7 mouse cellular contexts compared by ENCODE assay signal in genomic region chr16:28752638-28753118, GRCm38 (mm10). TPM values are rescaled to one million over a fixed set of nuclear protein-coding genes. Genes with fewer than 3 reads are reported as not detected.
DNase-seq lines count a peak whose midpoint lies in the region; ATAC-seq and TF ChIP-seq lines count a peak whose summit lies in the region.

Gene Fgf12 (minus strand): TSS chr16:28753068.

- H3K27ac ChIP-seq in forebrain, postnatal 0 days (ENCODE audit: low read depth, low read length) = peak within 1 kb of the TSS; percentile 70
- no peak within 1 kb of the TSS for H3K27ac ChIP-seq in intestine, embryonic 14.5 days (ENCODE audit: low read depth)
- H3K27ac ChIP-seq in liver, embryonic 15.5 days (replicated peaks) = no peak within 1 kb of the TSS
- no peak within 1 kb of the TSS for H3K27ac ChIP-seq in thymus, adult 2 months (ENCODE audit: control insufficient read depth, insufficient read depth, low read length)

- ATAC-seq in forebrain, postnatal 0 days = peak; percentile 19
- no peak for ATAC-seq in intestine, embryonic 14.5 days (replicated peaks; ENCODE audit: low FRiP score, low TSS enrichment, low read depth)
- no peak for ATAC-seq in liver, embryonic 15.5 days (ENCODE audit: insufficient read depth)

- no peaks in the 10 kb centered on the region for H3K4me1 ChIP-seq in forebrain, postnatal 0 days (ENCODE audit: insufficient read depth)
- H3K4me1 ChIP-seq in intestine, embryonic 14.5 days (replicated peaks; ENCODE audit: control insufficient read depth, insufficient read depth, low read length) = no peaks in the 10 kb centered on the region; the same call in 1 of the 2 replicates
- no peaks in the 10 kb centered on the region for H3K4me1 ChIP-seq in liver, embryonic 15.5 days (replicated peaks)
- no peaks in the 10 kb centered on the region for H3K4me1 ChIP-seq in thymus, adult 2 months (replicated peaks; ENCODE audit: control insufficient read depth, insufficient read depth, low read length)

- no peaks in the 10 kb centered on the region for H3K27me3 ChIP-seq in forebrain, postnatal 0 days (ENCODE audit: insufficient read depth, low read length)
- 0 out of 2 replicates have a peak, but pooled peaks cover 4% of the 10 kb centered on the region for H3K27me3 ChIP-seq in intestine, embryonic 14.5 days (replicated peaks; ENCODE audit: control insufficient read depth, insufficient read depth, low read length)
- H3K27me3 ChIP-seq in liver, embryonic 15.5 days = peaks cover 16% of the 10 kb centered on the region; the same call in 1 of the 2 replicates
- no peaks in the 10 kb centered on the region for H3K27me3 ChIP-seq in thymus, adult 2 months (ENCODE audit: control insufficient read depth, insufficient read depth, low read length)

- peak within 1 kb of the TSS; percentile 57 for H3K4me3 ChIP-seq in forebrain, postnatal 0 days (ENCODE audit: low read depth, low read length)
- peak within 1 kb of the TSS; percentile 31 for H3K4me3 ChIP-seq in intestine, embryonic 14.5 days (ENCODE audit: low read depth, low read length)
- no peak within 1 kb of the TSS for H3K4me3 ChIP-seq in liver, embryonic 15.5 days (replicated peaks)
- H3K4me3 ChIP-seq in thymus, adult 2 months (ENCODE audit: control insufficient read depth, insufficient read depth, low read length) = no peak within 1 kb of the TSS

- H3K4me2 ChIP-seq in forebrain, postnatal 0 days (ENCODE audit: low read depth) = peak within 1 kb of the TSS; percentile 89
- peak within 1 kb of the TSS; percentile 53 for H3K4me2 ChIP-seq in intestine, embryonic 14.5 days (ENCODE audit: low read length)
- H3K4me2 ChIP-seq in liver, embryonic 15.5 days = peak within 1 kb of the TSS; percentile 21

- H3K9me3 ChIP-seq in forebrain, postnatal 0 days (ENCODE audit: low read length) = no peaks in the 10 kb centered on the region
- H3K9me3 ChIP-seq in intestine, embryonic 14.5 days (ENCODE audit: control insufficient read depth, low read length) = no peaks in the 10 kb centered on the region
- H3K9me3 ChIP-seq in liver, embryonic 15.5 days (replicated peaks) = no peaks in the 10 kb centered on the region

- DNase-seq in ES-CJ7 (ENCODE audit: low read depth, low spot score) = peak; percentile 20
- DNase-seq in brain, embryonic 14.5 days (ENCODE audit: low read depth) = peak; percentile 57
- DNase-seq in forebrain, postnatal 0 days = no peak
- DNase-seq in intestine, embryonic 14.5 days (ENCODE audit: low spot score) = peak; percentile 55
- no peak for DNase-seq in thymus, adult 2 months
- DNase-seq in adrenal gland, adult 8-10 months = no peak

- no peak for TF ChIP-seq POLR2A in brain, embryonic 14.5 days (IDR thresholded peaks at IDR 0.05; ENCODE audit: borderline replicate concordance, extremely low read depth, insufficient read depth, insufficient read length, poor library complexity, severe bottlenecking)
- no peak for TF ChIP-seq POLR2A in thymus, adult 2 months (IDR thresholded peaks at IDR 0.05; ENCODE audit: control insufficient read depth, extremely low read depth, insufficient read depth, low read length, poor library complexity)

- under 1% methylated on average over 16 of the region's 16 CpGs for WGBS in forebrain, postnatal 0 days
- under 1% methylated on average over 16 of the region's 16 CpGs for WGBS in intestine, embryonic 14.5 days
- WGBS in liver, embryonic 15.5 days (ENCODE audit: insufficient replicate concordance) = 2% methylated on average over 16 of the region's 16 CpGs
- 5% methylated on average over 16 of the region's 16 CpGs for WGBS in thymus, adult 2 months

- no peak for TF ChIP-seq CTCF in brain, embryonic 14.5 days (IDR thresholded peaks at IDR 0.05; ENCODE audit: borderline replicate concordance, extremely low read depth, insufficient read depth, insufficient read length)
- TF ChIP-seq CTCF in forebrain, postnatal 0 days (IDR thresholded peaks at IDR 0.05; ENCODE audit: low read depth) = no peak
- TF ChIP-seq CTCF in thymus, adult 2 months (IDR thresholded peaks at IDR 0.05; ENCODE audit: borderline replicate concordance, control insufficient read depth, extremely low read depth, insufficient read depth, low read length, poor library complexity) = no peak

- peak within 1 kb of the TSS; percentile 68 for H3K9ac ChIP-seq in forebrain, postnatal 0 days
- H3K9ac ChIP-seq in intestine, embryonic 14.5 days (ENCODE audit: low read length) = no peak within 1 kb of the TSS
- H3K9ac ChIP-seq in liver, embryonic 15.5 days = no peak within 1 kb of the TSS

- no peaks in the 10 kb centered on the region for H3K36me3 ChIP-seq in forebrain, postnatal 0 days (ENCODE audit: insufficient read depth)
- H3K36me3 ChIP-seq in intestine, embryonic 14.5 days (ENCODE audit: control insufficient read depth, insufficient read depth, low read length) = no peaks in the 10 kb centered on the region
- H3K36me3 ChIP-seq in liver, embryonic 15.5 days (replicated peaks) = no peaks in the 10 kb centered on the region
- H3K36me3 ChIP-seq in thymus, adult 2 months (ENCODE audit: control insufficient read depth, insufficient read depth, low read length) = no peaks in the 10 kb centered on the region

RNA-seq across cellular contexts. Expression of gene Fgf12, which starts in this region (rescaled TPM):
- polyA plus RNA-seq in brain, embryonic 14.5 days (2012; rRNA removed) = 10.2 and 18.0 TPM in 2 replicates
- 57.4 and 70.2 TPM in 2 replicates for total RNA-seq in forebrain, postnatal 0 days (2014; rRNA removed)
- polyA plus RNA-seq in forebrain, postnatal 0 days (2015; fragmentation: Nextera tagmentation; extraction: Ambion mirVana) = 48.6 and 50.1 TPM in 2 replicates
- 1.3 and 1.4 TPM in 2 replicates for polyA plus RNA-seq in intestine, embryonic 14.5 days (2014; fragmentation: Nextera tagmentation; extraction: Ambion mirVana)
- 0.07 TPM in 1 of 2 replicates, not detected in the other for polyA plus RNA-seq in liver, embryonic 15.5 days (2015; fragmentation: Nextera tagmentation; extraction: Ambion mirVana)
- polyA plus RNA-seq in thymus, adult 2 months (2012; rRNA removed) = 0.27 and 0.65 TPM in 2 replicates
- 1 to 10 TPM; 1.8 to 4.0 (median 3.6) TPM for total RNA-seq in adrenal gland, adult 8-10 months (2022)

Comparison
In these comparisons a context has a peak if more than half of its experiments do, and no peak if none do; other contexts are left out.
1. RNA of gene Fgf12 (total RNA-seq): 57.4 to 70.2 TPM in forebrain, postnatal 0 days; 1.8 to 4.0 TPM in adrenal gland, adult 8-10 months; every median in the first group is over 10 times any median in the second.
2. DNase-seq: peak in ES-CJ7 (single experiment), brain, embryonic 14.5 days (single experiment) and intestine, embryonic 14.5 days (single experiment); none in forebrain, postnatal 0 days (single experiment), thymus, adult 2 months (single experiment) and adrenal gland, adult 8-10 months (single experiment).
3. H3K4me2 ChIP-seq: peak in every context shown above with its lines; median percentile 89 in forebrain, postnatal 0 days; 53 in intestine, embryonic 14.5 days; 21 in liver, embryonic 15.5 days.
4. H3K4me3 ChIP-seq: peak in forebrain, postnatal 0 days (single experiment) and intestine, embryonic 14.5 days (single experiment); none in liver, embryonic 15.5 days (single experiment) and thymus, adult 2 months (single experiment).